Mouse (Mus musculus) ZHBTc4 (cell line): ENCODE data around the gene Il12rb1.

Source experiments
- DNase-seq: peaks from one replicate; pipeline ENCODE4 v3.0.0-alpha.2; 2011; ENCODE audit warnings: low read depth, low spot score

Gene Il12rb1

DNA sequence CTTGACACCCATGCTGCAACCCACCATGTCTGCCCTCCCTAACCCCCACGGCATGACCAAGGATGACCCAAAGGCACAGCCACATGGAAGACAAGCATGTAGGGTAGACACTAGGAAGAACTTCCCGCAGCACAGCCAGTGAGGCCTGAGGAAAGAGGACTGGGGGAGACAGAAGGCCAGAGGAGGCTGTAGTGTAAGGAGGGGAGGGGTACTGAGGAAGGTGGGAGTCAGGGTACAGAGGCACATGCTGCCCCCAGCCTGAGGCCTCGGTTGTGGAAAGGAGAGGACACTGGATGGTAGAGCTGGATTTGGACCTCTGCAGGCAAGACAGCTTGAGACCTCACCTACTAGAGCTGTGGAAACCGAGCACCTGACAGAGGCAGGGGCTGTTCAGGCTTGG is 42.7 kb downstream of the Il12rb1 start:
- DNase-seq: no peak

DNA sequence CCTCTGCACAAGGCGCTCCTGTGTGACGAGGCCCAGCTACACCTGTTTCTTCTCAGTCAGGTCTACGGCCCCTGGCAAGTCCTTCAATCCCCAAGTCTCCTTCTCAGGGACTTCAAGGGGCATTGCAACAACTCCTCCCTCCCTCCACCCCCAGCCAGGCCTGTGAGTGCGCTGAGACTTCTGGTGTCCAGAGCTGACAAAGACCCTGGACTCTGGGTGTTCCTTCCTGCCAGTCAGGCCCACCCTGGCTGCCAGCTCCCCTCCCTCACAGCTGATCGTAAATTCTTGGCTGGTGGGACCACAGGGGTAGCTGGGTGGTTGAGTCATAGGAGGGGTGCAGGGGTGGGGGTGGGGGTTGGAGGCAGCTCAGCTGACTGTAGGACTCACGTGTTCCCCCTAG is 43.6 kb downstream of the Il12rb1 start:
- no peak for DNase-seq

DNA sequence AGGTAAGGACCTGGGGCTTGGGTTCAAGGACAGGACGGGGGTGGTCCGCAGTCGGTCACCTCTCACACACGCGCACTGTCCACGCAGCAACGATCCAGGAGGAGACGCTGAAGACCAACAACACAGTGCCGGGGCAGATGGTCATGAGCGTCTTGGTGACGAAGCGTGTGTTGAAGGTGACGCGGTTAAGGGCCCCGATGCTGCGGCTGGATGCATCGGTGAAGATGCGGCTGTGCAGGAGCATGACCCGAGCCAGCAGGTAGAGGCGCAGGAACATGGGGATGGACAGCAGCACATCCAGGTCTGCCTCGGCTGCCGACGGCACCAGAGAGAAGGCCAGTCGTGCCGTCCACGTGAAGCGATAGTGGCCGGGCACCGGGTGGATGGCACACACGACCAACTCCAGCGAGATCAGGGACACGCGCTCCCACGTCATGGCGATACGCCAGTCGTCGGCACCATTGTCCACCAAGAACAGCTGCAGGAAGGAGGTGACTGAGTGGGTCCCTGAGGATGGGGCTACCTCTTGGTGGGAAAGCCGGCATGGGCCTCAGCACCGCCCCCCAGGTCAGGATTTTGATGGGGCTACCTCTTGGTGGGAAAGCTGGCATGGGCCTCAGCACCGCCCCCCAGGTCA is 44.5 kb downstream of the Il12rb1 start:
- no peak for DNase-seq

DNA sequence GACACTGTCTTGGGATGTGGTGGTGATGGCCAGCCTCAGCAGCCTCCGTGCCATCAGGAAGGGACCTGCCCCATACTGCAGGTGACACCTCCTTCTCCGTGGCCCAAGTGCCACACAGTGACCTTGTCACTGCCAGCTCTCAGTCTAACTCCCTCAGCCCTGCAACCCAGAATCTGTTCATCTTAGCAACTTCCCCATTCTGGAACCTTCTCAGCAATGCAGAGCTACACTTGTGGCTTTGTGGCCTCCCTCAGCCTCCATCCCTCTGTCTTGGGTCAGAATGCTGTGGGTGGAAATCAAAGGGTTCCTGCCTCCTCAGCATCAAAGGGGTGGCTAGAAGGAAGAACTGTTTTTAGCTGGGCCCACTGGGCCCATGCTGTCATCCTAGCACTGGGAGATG is 45.6 kb downstream of the Il12rb1 start:
- DNase-seq: no peak

DNA sequence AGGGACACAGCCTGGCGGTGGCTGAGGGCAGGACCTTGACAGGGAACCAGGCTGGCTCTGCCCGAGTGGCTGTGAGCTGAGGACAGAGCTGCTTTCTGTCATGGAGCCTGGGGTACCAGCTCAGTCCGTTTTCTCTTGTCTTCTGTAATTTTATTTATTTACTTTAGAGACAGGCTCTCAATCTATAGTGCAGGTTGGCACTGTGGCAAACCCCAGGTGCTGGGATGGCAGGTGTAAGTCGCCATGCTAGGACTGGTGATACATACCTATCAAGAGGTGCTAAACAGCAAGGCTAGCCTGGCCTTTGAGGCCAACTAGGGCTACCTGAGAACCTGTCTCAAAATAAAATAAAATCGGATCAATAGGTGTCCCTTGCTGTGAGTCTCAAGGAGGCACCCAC is 47.8 kb downstream of the Il12rb1 start:
- DNase-seq: no peak

DNA sequence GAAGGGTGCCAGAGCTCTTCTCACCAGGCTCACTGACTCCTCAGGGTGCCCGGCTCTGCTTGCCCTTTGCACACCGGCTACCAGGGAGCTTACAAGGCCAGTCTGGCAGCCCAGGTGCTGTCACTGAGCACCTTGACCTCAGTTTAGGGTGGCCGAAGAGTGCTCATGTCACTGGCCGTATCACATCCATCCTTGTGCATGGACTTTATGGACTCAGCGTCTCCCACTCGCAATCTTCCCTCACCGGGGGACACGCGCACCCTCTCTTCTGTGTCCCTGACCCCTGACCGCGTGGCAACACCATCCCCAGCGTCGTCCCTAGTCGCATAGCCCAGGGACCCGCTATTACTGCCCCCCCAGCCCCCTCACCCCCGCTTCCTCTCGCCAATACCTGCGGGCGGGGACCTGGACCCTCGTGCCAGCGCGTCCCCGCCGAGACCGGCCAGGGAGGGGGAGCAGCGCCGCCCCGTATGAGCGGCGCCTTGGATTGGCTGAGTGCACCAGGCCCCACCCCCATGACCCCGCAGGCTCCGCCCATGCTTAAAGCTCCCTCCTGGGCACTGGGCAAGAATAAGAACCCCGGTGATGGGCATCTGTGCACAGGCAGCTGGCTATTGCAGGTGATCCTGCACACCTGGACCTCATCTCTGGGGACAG is 48.4 kb downstream of the Il12rb1 start:
- DNase-seq: peak; percentile 76

DNA sequence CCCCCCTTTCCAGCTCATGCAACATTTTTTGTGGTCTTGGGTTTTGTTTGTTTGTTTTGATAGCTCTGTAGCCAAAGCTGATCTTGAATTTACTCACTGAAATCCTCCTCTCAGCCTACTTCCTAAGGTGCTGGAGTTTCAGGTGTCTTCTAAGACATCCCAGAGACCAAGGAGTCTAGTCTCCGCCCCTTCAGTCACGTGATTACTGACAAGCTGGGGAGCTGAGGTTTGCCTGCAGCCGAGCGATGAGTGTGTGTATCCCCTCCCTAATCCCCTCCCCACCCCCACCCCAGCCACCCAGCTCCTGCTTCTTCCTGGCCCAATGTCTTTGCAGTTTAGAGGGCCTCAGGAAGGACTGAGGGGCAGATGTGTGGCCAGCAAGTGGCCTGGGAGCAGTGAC is 49.3 kb downstream of the Il12rb1 start:
- peak; percentile 67 for DNase-seq

DNA sequence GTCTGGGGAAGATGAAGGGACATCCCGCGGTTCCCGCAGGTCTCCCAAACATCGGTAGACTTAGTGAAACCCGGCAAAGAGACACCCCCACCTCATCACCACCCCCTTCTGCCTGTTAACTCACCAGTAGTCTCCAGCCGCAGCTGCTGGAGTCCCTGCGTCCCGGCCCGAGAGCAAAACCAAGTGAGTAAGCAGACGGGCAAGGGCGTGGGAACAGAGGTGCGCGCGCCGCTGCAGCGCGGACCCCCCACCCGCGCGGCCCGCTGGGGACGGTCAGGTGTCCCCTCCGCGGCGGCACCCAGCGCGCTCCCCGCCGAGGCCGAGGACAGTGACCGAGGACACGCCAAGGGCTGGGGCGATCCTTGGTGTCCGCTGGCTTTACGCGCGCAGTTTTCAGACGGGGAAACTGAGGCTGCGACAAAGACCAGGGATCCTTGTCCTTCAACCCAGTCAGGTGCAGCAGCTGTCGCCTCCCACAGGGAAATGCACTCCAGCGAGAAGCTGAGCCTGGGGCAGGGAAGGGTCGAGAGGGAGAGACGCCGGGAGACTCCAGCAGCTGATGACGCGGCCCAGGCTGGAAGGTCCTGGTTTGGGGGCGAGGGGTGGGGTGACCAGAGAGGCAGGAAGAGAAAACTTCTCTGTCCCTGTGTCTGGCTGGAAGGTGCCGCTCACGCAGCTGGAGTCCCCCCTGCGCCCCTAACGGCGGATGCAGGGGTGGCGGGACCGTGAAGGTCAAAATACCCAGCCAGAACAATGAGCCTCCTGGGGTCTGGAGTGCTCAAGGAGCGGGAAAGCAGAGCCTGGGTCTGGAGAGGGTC is 54.8 kb downstream of the Il12rb1 start, which contains the start of gene Kcnn1:
TSS of gene Kcnn1 (minus strand) at position 435 of the 818 bp plus-strand sequence.
- DNase-seq: peak; percentile 56

DNA sequence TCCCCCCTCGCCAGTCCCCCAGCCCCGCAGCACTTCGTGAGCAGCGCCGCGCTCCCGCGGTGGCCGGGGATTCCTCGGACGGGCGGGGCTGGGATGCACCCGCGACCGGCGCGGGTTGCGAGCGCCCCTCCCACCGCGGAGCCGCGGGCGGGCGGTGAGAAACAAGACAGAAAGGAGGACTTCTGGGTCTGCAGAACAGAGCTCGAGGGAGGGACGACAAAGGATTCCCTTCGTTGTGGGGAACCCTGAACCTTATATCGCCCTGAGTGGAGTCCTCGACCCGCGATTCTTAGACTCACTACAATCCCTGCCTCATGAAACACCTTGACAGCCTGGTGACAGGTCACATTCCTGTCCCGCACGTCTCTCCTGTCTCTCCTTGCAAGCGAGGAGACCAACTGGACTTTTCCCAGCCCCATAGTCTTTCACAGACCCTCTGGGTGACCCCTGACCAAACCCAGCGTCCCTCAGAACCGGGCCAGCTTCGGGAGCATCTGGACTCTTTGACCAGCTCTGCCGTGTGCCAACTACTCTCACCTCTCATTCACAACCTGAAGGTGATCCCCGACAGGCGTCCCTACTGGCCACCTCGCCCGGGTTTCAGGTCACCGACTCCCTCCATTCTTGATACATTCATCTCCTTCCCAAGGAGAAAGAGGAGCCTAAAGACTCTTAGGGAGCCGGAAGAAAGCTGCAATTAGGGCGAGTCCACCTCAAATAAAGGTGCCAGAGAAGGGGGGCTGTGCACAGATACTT is 55.9 kb downstream of the Il12rb1 start:
- peak; percentile 55 for DNase-seq

DNA sequence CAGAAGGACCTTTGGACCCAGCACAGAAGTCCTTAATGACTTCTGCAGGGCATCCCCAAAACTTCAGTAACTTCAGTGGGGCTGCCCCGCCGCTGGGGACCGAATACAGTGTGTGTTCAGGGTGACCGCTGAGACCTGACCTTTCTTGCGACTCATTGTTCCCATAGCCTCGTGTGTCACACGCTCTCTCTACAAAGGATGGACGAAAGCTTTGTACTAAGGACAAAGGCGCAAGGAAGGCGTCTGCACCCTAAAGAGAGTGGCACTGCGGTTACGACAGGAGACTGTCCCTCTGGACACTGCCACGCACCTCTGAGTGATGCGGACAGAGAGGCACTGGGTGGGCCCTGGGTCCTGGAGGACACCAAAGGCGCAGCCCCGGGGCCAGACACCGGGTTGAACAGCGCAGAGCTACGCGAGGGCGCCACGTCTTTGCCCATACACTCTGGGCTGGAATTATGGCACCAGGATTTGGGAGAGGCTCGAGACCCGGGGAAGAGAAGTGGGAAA is 56.5 kb downstream of the Il12rb1 start:
- DNase-seq: no peak

DNA sequence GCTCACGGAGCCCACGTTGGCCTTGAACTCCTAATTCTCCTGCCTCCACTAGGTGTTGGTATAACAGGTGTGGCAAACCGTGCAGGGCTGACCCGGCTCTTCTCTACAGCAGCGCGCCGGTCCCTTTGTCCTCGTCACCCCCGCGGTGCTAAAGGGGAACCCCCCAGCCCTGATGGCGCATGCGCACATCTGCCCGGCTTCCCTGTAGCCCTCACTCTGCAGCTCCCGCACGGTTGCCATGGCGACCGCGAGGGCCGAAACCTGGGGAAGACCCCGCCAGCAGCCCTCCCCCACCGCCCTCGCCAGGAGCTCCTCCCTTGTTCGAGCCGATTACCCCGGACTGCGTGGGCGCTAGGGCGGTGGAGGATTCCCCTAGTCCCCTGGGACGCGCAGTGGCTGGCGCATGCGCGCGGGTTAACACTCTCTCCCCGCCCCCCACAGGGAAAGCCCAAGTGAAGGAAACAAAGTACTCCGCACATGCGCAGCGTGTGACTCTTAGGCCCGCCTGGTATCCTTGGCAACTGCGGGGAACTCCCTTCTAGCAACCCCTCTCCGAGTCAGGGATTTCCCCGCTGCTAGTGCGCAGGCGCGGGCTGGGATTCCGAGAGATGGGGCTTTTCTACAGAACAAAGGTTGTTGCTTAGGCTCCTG is 57.2 kb downstream of the Il12rb1 start:
- peak; percentile 100 for DNase-seq

DNA sequence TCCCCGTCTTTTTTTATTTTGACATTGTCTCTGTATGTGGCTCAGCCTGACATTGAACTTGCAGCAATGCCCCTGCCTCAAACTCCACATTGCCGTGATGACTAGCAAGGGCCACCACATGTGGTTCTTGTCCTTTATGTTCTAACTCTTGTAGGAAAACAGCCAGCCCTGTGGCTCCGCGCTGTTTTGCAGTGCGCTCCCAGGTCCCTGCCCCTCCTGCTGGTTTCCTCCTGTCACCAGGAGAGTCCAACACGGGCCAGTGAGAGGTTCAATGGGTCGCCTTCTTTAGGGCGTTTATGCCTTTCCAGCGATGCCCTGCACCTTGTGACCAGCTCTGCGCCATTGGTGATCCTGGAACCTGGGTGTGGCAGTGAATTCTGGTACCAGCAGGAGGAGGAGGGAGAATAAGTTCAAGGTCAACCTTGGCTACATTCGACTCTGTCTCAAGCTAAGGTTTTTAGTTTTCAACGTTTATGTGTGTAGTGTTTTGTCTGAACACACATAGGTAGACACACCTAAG is 57.8 kb downstream of the Il12rb1 start:
- peak; percentile 58 for DNase-seq

DNA sequence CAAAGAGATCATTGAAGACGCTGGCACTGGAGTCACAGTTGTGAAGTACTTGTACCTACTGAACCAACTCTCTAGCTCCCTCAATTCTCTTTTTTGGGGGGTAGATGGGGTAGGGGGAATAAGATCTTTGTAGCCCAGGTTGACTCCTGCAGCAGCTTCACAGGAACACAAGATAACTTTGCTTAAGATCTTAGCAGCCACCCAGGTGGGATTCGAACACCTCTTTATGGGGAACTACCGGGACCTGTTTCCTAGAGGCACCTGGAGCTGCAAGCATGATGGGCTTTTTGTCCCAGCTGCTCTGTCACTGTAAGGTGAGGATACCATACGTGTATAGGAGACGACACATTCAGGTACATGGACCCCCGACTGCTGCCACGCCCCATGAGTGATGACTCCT is 58.3 kb downstream of the Il12rb1 start:
- no peak for DNase-seq

DNA sequence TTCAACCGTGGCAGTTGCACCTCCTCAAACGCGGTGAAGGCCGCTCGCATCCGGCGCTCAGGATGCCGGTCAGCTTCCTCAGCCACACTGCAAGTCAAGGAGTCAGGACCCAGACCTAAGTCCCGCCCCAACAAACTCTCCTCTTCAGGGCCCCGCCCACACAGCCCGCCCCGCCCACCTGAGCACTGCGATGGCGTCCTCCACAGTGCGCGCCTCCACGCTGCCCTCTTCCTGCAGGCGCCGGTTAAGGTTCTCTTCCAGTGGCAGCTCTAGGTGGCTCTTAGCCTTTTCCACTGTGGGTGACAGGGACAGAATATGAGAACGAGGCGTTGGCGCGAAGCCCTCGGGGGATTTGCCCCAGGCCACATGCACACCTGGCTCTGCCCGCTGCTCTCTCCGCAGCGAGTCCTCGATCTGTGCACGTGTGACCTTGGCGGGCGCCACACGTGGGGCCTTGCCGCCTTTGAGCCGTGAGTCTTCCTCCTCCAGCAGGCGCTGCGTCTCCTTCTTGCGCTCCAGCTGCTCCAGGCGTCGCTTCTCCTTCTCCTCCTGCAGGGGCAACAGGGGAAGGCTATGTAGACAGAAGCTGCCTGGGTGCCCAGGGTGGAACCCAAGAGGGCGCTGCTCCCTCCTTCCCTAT is 60.4 kb downstream of the Il12rb1 start:
- peak; percentile 95 for DNase-seq

DNA sequence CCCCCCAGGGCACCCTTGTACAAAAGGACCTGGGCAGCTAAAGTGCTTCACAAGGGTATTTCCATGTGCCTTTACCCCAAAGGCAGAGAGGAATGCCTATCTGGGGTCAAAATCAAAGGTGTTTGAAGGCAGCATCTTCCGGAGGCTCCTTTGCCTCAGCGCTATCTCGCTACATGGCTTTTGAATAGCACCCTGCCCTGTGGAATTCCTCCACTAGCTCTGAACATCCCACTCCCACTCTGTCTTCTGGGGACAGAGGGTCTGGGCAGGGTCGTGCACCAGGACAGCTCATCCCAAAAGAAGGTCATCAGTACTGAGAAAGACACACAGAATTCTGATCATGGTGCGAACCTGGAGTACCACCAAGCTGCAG is 60.9 kb downstream of the Il12rb1 start:
- DNase-seq: no peak

DNA sequence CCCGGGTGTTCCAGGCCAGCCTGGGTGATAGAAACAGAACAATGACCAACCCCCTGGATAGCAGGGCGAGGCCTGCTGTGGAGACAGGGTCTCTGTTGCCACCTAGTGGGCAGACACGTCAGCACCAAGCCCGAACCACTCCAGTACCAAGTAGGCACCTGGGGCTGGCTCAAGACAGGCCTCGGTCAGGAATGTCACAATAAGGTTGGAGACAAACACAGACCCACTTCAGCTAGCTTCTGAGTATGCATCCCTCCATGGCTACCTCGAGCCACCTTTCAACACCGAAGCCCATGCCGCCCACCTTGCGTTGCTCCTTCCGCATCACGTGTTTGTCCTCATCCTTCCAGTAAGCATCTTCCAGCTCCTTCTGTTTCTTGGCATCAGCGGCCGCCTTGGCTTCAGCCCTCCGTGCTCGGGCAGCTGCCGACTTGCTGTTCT is 61.4 kb downstream of the Il12rb1 start:
- peak; percentile 93 for DNase-seq
